Mouse (Mus musculus) embryonic facial prominence, embryonic 15.5 days (tissue): ENCODE measurements around the gene Map2k6. TPM values are rescaled to one million over a fixed set of nuclear protein-coding genes. Genes with fewer than 3 reads are reported as not detected.
A peak's percentile ranks its signal among the peaks of the same experiment; 100 is the strongest.

Experiments used
- ATAC-seq: fragments of 200-750 bp; cut with Nextera tagmentation; 2 replicates; pipeline ENCODE4 v1.8.0; 2017; ENCODE audit warnings: low read depth, moderate TSS enrichment; ENCODE audit not compliant: insufficient number of reproducible peaks, low FRiP score, low TSS enrichment
- H3K27ac ChIP-seq: fragments of 300-500 bp; sonication (generic); replicated peaks from 2 replicates; pipeline ENCODE4 v1.5.1; 2015; ENCODE audit warnings: mild to moderate bottlenecking, inconsistent platforms
- H3K27me3 ChIP-seq: fragments of 300-500 bp; sonication (generic); 2 replicates; pipeline ENCODE4 v1.6.1; 2015; ENCODE audit warnings: inconsistent platforms
- H3K36me3 ChIP-seq: fragments of 300-500 bp; sonication (generic); 2 replicates; pipeline ENCODE4 v1.6.1; 2015; ENCODE audit warnings: mild to moderate bottlenecking, inconsistent platforms
- H3K4me1 ChIP-seq: fragments of 300-500 bp; sonication (generic); 2 replicates; pipeline ENCODE4 v1.6.1; 2015; ENCODE audit warnings: inconsistent platforms
- H3K4me2 ChIP-seq: fragments of 300-500 bp; sonication (generic); replicated peaks from 2 replicates; pipeline ENCODE4 v1.6.1; 2015; ENCODE audit warnings: mild to moderate bottlenecking, inconsistent platforms
- H3K4me3 ChIP-seq: fragments of 300-500 bp; sonication (generic); replicated peaks from 2 replicates; pipeline ENCODE4 v1.5.1; 2015; ENCODE audit warnings: mild to moderate bottlenecking, inconsistent platforms
- H3K9ac ChIP-seq: fragments of 300-500 bp; sonication (generic); 2 replicates; pipeline ENCODE4 v1.6.1; 2015; ENCODE audit warnings: inconsistent platforms
- H3K9me3 ChIP-seq: fragments of 300-500 bp; sonication (generic); replicated peaks from 2 replicates; pipeline ENCODE4 v1.6.1; 2016; ENCODE audit warnings: inconsistent platforms
- WGBS: fragments of 180-500 bp; shearing (Covaris S2); methylation state at CpG from one replicate; pipeline ENCODE4 v1.1.7; 2015; 5-methylcytosine and 5-hydroxymethylcytosine counted together
- polyA plus RNA-seq: library from polyadenylated mRNA; unstranded; fragments of >200 nt; fragmentation: Nextera tagmentation; extraction: Ambion mirVana; gene quantifications from 2 replicates; pipeline ENCODE4 v1.2.1, GENCODE M21; 2015

Map2k6 gene
- polyA plus RNA-seq, 1 experiment from 2014 or later = 19.4 TPM

DNA sequence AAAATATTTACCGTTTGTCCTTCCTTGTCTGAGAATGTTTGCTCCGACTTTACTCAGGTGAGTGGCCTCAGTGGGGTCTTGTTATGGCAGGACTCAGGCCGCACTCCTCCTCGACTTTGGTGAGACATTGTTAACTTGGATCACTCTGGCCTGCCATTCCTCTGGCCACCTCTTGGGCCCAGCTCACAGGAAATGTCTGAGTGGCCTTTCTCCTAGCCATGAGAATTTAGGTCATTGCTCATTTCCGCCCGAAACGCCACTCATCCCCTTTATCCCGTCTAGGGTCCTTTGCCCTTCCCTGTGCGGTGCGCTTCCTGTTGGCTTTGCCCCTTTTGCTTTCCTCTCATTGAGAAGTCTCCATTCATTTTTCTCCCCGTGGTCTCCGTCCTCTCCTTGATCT is 10.2 kb downstream of the Map2k6 start:
- Histone ChIP-seq H3K36me3 (no peaks in the 10 kb centered on the region), H3K4me1 (no peaks in the 10 kb centered on the region), H3K9ac (no peak overlapping the region), H3K4me2 (no peak overlapping the region), H3K27ac (no peak overlapping the region), H3K4me3 (no peak overlapping the region), H3K9me3 (no peaks in the 10 kb centered on the region), H3K27me3 (no peaks in the 10 kb centered on the region)
- WGBS = 91% methylated on average over 12 of the region's 12 CpGs
- ATAC-seq = no peak

DNA sequence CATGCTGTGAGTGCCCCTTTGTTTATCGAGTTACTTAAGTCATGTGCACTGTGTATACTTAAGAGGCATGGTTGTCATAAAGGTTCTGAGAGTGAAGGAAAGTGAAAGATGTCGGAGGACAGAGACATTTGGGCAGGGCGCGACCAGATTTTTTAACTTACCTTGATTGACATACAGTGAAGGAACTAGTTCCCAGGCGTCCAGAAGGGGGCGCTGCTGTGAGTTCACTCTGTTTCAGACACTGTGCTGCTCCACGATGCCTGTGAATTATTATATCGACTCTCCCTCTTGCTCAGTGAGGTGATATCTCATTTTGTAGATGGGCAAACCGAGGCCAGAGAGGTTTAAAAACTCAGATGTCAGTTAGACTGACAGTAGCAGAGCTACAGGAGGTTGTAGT is 10.9 kb downstream of the Map2k6 start:
- Histone ChIP-seq H3K9me3 (no peaks in the 10 kb centered on the region), H3K4me3 (no peak overlapping the region), H3K27ac (no peak overlapping the region), H3K4me2 (no peak overlapping the region), H3K4me1 (peaks cover 4% of the 10 kb centered on the region; the same call in 1 of the 2 replicates), H3K27me3 (no peaks in the 10 kb centered on the region), H3K36me3 (no peaks in the 10 kb centered on the region), H3K9ac (no peak overlapping the region)
- 67% methylated on average over 9 of the region's 9 CpGs for WGBS
- no peak for ATAC-seq

DNA sequence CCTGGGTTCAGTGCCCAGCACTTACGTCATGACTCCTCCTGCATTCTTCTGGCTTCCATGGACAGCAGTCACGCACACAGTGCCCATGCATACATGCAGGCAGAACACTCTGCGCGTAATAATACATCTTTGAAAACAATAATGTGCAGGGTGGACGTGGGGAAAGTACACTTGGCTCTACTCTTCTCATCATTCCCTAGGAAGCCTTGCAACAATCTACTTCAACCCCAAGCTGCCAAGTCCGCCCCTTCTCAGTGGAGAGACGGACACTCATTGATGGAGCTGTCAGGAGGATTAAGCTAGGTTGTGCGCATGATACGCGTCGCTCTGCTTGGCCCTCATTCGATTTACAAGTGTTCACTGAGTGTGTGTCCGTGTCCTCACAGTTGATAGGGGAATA is 12.7 kb downstream of the Map2k6 start:
- H3K4me3 ChIP-seq = no peak overlapping the region
- no peak overlapping the region for H3K27ac ChIP-seq
- no peak overlapping the region for H3K4me2 ChIP-seq
- no peak for ATAC-seq
- WGBS = 93% methylated on average over 13 of the region's 13 CpGs
- H3K4me1 ChIP-seq = peaks cover 9% of the 10 kb centered on the region
- no peaks in the 10 kb centered on the region for H3K36me3 ChIP-seq
- no peak overlapping the region for H3K9ac ChIP-seq
- H3K27me3 ChIP-seq = no peaks in the 10 kb centered on the region
- H3K9me3 ChIP-seq = no peaks in the 10 kb centered on the region

DNA sequence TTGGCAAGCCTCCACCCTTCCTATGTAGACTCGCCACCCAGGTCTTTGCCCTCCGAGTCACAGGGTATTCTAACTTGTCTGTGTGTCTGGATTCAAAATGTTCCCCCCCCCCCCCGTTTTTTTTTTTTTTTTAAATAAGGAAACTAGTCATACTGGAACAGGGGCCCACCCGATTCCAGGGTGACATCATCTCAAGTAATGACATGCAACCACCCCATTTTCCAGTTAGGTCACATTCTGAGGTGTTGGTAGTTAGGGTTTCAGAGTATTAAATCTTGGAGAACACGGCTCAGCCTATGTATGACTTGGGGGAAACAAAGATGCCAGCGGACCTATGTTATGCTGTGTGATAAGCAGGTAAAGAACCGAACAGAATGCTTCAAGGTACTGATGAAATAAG is 15.3 kb downstream of the Map2k6 start:
- WGBS = 65% methylated on average over 7 of the region's 7 CpGs
- Histone ChIP-seq H3K36me3 (no peaks in the 10 kb centered on the region), H3K9ac (no peak overlapping the region), H3K4me1 (peaks cover 9% of the 10 kb centered on the region), H3K4me2 (no peak overlapping the region), H3K27ac (peak overlapping the region; percentile 63), H3K9me3 (no peaks in the 10 kb centered on the region), H3K4me3 (no peak overlapping the region), H3K27me3 (no peaks in the 10 kb centered on the region)
- no peak for ATAC-seq

DNA sequence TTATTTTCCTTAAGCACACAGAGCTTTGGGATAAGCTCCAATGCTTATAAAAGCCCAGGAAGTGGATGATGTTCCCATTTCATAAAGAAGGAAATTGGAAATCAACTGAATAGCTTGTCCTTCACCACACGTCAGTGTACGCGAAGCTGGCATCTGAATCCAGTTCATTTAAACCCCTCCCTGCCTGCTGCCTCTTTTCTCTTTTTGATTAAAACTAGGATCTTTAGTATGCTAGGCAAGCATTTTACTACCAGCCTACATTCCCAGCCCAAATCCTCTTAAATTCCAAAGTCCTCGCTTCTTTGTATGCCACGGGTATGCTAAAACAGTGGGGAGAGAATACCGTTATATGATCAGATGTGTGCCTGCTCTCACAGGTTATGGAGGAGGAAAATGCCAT is 17.8 kb downstream of the Map2k6 start:
- Histone ChIP-seq H3K9me3 (no peaks in the 10 kb centered on the region), H3K9ac (no peak overlapping the region), H3K27ac (no peak overlapping the region), H3K27me3 (no peaks in the 10 kb centered on the region), H3K4me3 (no peak overlapping the region), H3K36me3 (no peaks in the 10 kb centered on the region), H3K4me2 (no peak overlapping the region), H3K4me1 (peaks cover 9% of the 10 kb centered on the region)
- ATAC-seq = no peak
- WGBS = 73% methylated on average over 6 of the region's 6 CpGs

DNA sequence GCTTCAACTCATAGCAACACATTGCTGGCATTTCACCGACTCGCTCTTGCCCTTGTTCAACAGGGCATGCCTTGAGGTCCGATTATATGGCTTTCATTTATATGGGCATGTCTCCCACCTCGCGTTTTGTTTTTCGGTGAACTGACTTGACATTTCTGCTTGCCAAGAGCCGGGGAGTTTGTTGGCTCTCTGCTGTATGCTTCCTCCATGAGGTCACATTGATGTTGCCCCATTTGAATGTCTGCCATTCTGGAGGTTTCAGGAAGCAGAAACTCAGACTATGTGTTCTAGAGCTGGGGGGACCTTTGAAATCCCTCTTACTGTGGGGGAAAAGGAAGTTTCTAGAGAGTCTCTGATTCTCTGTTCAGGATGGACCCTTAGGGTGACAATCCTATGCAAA is 21.5 kb downstream of the Map2k6 start:
- Histone ChIP-seq H3K4me1 (peaks cover 5% of the 10 kb centered on the region; the same call in 1 of the 2 replicates), H3K27me3 (no peaks in the 10 kb centered on the region), H3K4me3 (no peak overlapping the region), H3K9me3 (no peaks in the 10 kb centered on the region), H3K36me3 (no peaks in the 10 kb centered on the region), H3K9ac (no peak overlapping the region), H3K4me2 (no peak overlapping the region), H3K27ac (no peak overlapping the region)
- no peak for ATAC-seq
- 81% methylated on average over 7 of the region's 7 CpGs for WGBS

DNA sequence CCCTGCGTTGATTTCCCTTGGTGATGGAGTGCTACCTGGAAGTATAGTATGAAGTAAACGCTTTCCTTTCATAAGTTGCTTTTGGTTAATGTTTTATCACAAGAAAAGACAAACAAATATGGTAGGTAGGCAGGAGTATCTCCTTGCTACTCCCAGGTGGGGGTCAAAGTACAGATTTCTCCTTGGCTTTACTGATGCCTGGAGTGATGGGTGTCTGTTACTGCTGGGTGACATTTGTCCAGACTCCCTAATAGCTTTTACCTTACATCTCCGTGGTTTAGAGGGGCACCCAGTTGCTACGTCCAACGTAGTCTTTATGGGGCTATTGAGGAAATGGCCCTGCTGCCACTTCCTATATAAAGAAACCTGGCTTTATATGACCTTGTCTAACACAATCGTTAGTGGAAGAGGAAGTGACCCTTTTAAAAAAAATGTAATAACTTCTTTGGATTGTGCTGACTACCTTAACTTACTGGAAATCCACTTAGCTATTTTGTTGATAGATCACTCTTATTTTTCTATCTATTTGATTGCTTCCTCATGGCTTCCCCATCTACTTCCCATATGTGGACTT is 27.7 kb downstream of the Map2k6 start:
- no peak for ATAC-seq
- H3K4me2 ChIP-seq = no peak overlapping the region
- H3K9me3 ChIP-seq = no peaks in the 10 kb centered on the region
- no peaks in the 10 kb centered on the region for H3K27me3 ChIP-seq
- WGBS = 83% methylated on average over 6 of the region's 6 CpGs
- no peak overlapping the region for H3K9ac ChIP-seq
- H3K36me3 ChIP-seq = no peaks in the 10 kb centered on the region
- H3K27ac ChIP-seq = no peak overlapping the region
- H3K4me1 ChIP-seq = peaks cover 7% of the 10 kb centered on the region; the same call in 1 of the 2 replicates
- H3K4me3 ChIP-seq = no peak overlapping the region

DNA sequence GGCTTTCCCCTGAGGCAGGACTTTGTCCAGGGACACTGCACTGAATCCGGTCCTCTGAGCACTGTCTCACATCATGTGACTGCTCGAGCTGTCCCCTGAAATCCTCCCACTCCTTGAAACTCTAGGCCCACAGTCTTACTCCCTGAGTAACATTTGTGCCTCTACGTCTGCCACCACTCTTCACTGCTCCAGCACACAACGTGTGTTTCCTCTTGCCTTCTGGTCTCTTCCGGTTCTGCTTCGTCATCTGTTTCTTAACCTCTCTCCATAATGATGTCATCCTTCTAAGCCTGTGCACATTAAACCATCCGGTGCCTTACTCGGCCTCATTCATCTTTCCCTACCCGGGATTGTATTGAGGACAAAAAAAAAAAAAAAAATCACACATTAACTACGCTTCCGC is 28.2 kb downstream of the Map2k6 start:
- Histone ChIP-seq H3K27ac (no peak overlapping the region), H3K4me3 (no peak overlapping the region), H3K9me3 (no peaks in the 10 kb centered on the region), H3K9ac (no peak overlapping the region), H3K4me1 (peaks cover 7% of the 10 kb centered on the region; the same call in 1 of the 2 replicates), H3K36me3 (no peaks in the 10 kb centered on the region), H3K4me2 (no peak overlapping the region), H3K27me3 (no peaks in the 10 kb centered on the region)
- no peak for ATAC-seq
- WGBS = 48% methylated on average over 11 of the region's 11 CpGs

DNA sequence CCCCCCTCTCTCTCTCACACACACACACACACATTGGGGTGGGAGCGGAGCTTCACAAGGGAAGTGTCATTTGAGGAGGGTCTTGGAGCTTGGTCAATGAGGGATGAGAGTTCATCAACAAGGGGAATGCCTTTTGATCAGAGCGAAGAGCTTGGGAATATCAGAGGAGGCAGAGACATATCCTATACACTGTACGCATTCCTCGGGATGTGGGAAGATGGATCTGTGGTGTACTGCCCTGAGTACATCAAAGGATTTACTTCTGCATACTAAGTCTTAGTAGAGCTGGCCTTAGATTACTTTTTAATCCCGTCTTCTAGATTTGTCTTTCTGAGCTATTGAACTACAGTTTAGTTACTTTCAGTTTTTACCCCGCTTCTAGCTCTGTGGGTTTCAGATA is 30.1 kb downstream of the Map2k6 start:
- H3K9me3 ChIP-seq = no peaks in the 10 kb centered on the region
- no peak for ATAC-seq
- no peak overlapping the region for H3K27ac ChIP-seq
- no peaks in the 10 kb centered on the region for H3K36me3 ChIP-seq
- 77% methylated on average over 6 of the region's 6 CpGs for WGBS
- no peak overlapping the region for H3K9ac ChIP-seq
- no peak overlapping the region for H3K4me3 ChIP-seq
- H3K4me1 ChIP-seq = peaks cover 7% of the 10 kb centered on the region; the same call in 1 of the 2 replicates
- H3K27me3 ChIP-seq = no peaks in the 10 kb centered on the region
- H3K4me2 ChIP-seq = no peak overlapping the region

DNA sequence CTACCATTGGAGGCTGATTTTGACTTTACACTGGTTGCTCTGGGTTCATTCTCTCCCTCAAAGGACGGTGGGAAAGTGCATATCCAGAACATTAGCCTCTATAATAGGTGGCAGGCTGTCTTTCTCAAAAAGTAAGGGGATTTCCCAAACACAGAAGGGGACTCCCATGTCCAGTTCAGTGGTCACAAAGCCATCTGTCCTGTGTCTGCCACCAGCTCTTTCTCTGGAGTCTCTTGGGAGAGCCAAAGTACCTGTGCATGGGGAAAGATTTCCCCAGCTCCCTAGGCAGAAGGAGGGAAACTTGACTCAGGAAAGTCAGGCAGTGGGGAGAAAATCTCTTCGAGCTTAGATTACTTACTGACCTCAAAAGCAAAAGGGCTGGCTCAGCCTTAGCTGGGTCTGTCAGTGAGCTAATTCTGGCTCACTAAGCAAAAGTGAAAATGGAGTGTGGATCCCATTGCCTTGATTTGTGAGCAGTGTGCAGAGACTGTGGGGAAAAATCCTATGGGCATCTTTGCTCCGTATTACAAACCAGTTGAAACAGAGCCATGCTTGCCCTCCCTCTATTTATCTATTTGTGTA is 31.0 kb downstream of the Map2k6 start:
- Histone ChIP-seq H3K36me3 (no peaks in the 10 kb centered on the region), H3K4me1 (peaks cover 7% of the 10 kb centered on the region; the same call in 1 of the 2 replicates), H3K4me3 (no peak overlapping the region), H3K27me3 (no peaks in the 10 kb centered on the region), H3K4me2 (no peak overlapping the region), H3K27ac (no peak overlapping the region), H3K9me3 (no peaks in the 10 kb centered on the region), H3K9ac (no peak overlapping the region)
- WGBS = 56% methylated on average over 3 of the region's 3 CpGs
- no peak for ATAC-seq

DNA sequence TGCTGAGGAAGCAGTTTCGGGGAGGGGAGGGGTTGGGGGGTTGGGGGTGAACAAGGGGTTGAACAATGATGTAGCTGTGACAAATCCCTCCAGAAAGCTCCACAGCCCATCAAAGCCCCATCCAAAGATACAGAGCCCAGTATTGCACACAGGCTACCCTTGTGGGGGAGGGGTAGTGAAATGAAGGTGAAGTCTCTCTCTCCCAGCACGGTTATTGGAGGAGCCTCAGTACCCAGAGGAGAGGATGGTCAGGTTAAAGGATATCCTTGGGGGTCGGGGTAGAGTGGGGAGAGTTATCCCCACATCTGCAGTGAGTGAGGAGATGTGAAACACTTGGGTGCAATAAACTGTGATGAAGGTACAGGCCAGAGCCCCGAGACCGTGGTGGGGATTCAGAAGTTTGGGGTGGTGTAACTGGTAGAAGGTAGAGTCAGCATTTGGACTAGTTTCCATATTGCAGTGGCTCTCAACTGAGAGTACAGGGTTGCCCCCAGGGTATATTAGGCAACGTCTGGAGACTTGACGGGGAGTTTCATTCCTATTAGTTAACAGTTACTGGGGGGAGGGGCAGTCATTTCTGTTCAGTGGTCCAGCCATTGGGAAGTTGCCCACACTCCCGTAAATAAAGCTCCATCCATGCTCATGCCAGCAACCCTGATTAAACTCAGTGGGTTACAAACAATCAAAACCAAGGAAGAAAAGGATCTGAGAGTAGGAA is 37.1 kb downstream of the Map2k6 start:
- no peak overlapping the region for H3K9ac ChIP-seq
- no peaks in the 10 kb centered on the region for H3K27me3 ChIP-seq
- H3K36me3 ChIP-seq = peaks cover 5% of the 10 kb centered on the region; the same call in 1 of the 2 replicates
- H3K4me3 ChIP-seq = no peak overlapping the region
- H3K4me2 ChIP-seq = no peak overlapping the region
- 0 out of 2 replicates have a peak, but pooled peaks cover 7% of the 10 kb centered on the region for H3K4me1 ChIP-seq
- ATAC-seq = no peak
- H3K27ac ChIP-seq = no peak overlapping the region
- 56% methylated on average over 8 of the region's 8 CpGs for WGBS
- no peaks in the 10 kb centered on the region for H3K9me3 ChIP-seq
